Mouse (Mus musculus): ENCODE data around the gene Gm8994. TPM values are rescaled to one million over a fixed set of nuclear protein-coding genes. Genes with fewer than 3 reads are reported as not detected.

Gm8994 gene
- polyA plus RNA-seq (2012; rRNA removed) = not detected in 2 replicates

DNA sequence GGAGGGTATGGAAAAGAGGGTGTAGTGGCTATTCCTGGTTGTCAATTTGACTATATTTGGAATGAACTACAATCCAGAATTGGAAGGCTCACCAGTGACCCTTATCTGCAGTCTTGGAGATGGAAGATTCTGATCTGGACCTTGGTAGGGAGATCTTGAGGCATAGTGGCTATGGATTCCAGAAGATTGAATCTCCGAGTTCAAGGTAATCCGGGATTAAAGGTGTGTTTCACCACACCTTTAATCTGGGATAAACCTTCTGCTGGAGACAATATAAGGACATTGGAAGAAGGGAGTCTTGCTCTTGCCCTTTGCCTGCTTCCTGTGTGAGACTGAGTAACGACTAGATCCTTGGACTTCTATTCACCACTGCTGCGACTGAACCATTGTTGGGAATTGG is at the start of gene Gm8994:
Gm8994 (plus strand) TSS at position 301 of the 400 bp plus-strand sequence.

Other genes starting within 250 kb of the Gm8994 start
- 0.30 and 0.61 TPM in 2 replicates for gene Grin2b, start 154.0 kb upstream of the Gm8994 start, polyA plus RNA-seq (2012; rRNA removed)
- gene E330021D16Rik, start 88.0 kb downstream of the Gm8994 start, polyA plus RNA-seq (2012; rRNA removed) = 0.11 TPM in 1 of 2 replicates, not detected in the other
- gene Atf7ip, start 178.6 kb downstream of the Gm8994 start, polyA plus RNA-seq (2012; rRNA removed) = 35.2 and 42.4 TPM in 2 replicates

Measured in central nervous system, embryonic 11.5 days (tissue).